Mouse (Mus musculus) R1 (cell line): ENCODE results near the gene Gm21637.
"Not testable (repeated sequence)": the region's sequence is repeated elsewhere in the genome, so short reads cannot be mapped to it uniquely, and the experiment has no call there.

ENCODE experiments used
- DNase-seq: peaks from one replicate; pipeline ENCODE4 v3.0.0-alpha.2; 2018; ENCODE audit warnings: low read depth, low spot score

Gene Gm21637

GRCm38 (mm10) chrX:31961744-31962143, at the start of gene Gm21637:
Gm21637 (plus strand) TSS chrX:31962044.
- not testable (repeated sequence) for DNase-seq
